Mouse (Mus musculus): Measurements from ENCODE around the gene Pdzd8. TPM values are rescaled to one million over a fixed set of nuclear protein-coding genes. Genes with fewer than 3 reads are reported as not detected.

Gene Pdzd8
- polyA plus RNA-seq, 1 experiment from 2014 or later, result 9.7 TPM

DNA sequence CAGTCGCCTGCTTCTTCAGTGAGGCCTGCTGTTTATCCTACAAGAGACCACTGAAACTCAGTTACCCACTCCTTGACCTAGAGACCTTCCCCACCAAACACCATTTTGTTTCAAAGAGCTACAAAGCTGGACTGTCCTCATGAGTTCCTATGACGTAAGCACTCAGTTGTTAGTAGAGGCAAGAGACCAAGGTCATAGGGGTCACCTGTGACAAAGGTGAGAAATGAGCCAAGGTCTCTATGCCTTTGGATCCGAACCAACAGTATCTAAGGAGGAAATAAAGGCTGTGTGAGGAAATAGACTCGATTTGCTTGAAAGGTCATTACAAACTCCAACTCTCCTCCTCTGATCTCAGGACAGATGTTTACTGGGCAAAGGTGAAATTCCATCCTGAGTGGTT, 25.4 kb upstream of the Pdzd8 start:
- Histone ChIP-seq H3K4me1 (no peaks in the 10 kb centered on the region), H3K9me3 (no peaks in the 10 kb centered on the region), H3K4me2 (no peak overlapping the region), H3K9ac (no peak overlapping the region), H3K27me3 (no peaks in the 10 kb centered on the region), H3K4me3 (no peak overlapping the region), H3K36me3 (no peaks in the 10 kb centered on the region), H3K27ac (no peak overlapping the region)
- ATAC-seq (ENCODE audit: borderline replicate concordance, extremely low read depth, low FRiP score, low TSS enrichment), result no peak
- WGBS, result 60% methylated on average over 4 of the region's 4 CpGs

DNA sequence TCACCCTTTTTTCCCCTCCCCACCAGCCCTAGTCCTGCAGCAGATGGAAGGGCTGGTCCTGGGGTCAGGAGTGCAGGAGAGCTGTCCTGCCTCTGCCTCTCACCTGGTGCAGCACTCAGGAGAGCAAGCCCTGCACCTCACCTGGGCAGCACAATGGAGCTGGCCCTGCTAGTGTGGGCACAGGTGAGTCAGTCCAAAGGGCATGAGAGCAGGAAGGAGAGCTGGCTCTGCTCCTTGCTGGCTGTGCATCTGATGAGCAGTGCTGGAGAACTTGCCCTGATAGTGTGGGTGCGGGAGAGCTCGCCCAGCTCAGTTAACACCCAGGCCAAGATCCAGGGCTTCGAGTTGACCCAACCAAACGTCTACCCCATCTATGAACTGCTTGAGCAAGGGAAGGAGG, 22.3 kb upstream of the Pdzd8 start:
- WGBS, result 80% methylated on average over 4 of the region's 4 CpGs
- Histone ChIP-seq H3K4me2 (no peak overlapping the region), H3K4me3 (no peak overlapping the region), H3K36me3 (no peaks in the 10 kb centered on the region), H3K9me3 (no peaks in the 10 kb centered on the region), H3K4me1 (no peaks in the 10 kb centered on the region), H3K27ac (no peak overlapping the region), H3K9ac (no peak overlapping the region), H3K27me3 (no peaks in the 10 kb centered on the region)
- ATAC-seq (ENCODE audit: borderline replicate concordance, extremely low read depth, low FRiP score, low TSS enrichment), result no peak

DNA sequence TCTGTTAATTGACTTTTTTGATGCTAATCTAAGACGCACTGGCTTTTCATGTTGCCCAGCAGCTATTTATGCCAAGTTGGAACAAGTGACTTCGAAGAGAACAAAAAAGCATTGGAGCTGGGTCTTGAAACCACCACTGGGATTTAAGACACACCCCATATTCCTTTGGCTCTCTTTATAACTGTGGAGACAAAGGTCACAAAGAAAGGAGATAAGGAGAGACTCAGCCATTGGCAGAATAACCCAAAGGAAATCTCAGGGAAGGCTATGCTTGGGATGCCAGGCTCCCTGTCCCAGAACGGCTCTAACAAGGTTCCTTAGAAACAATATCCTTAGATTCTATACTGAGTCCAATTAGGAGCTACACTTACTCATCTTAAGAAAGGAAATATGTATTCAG, 21.1 kb upstream of the Pdzd8 start:
- no peaks in the 10 kb centered on the region for H3K27me3 ChIP-seq
- WGBS, result 68% methylated on average over 3 of the region's 3 CpGs
- H3K4me2 ChIP-seq, result no peak overlapping the region
- no peak for ATAC-seq (ENCODE audit: borderline replicate concordance, extremely low read depth, low FRiP score, low TSS enrichment)
- no peaks in the 10 kb centered on the region for H3K9me3 ChIP-seq
- H3K4me1 ChIP-seq, result no peaks in the 10 kb centered on the region
- no peaks in the 10 kb centered on the region for H3K36me3 ChIP-seq
- no peak overlapping the region for H3K9ac ChIP-seq
- H3K4me3 ChIP-seq, result no peak overlapping the region
- H3K27ac ChIP-seq, result no peak overlapping the region

DNA sequence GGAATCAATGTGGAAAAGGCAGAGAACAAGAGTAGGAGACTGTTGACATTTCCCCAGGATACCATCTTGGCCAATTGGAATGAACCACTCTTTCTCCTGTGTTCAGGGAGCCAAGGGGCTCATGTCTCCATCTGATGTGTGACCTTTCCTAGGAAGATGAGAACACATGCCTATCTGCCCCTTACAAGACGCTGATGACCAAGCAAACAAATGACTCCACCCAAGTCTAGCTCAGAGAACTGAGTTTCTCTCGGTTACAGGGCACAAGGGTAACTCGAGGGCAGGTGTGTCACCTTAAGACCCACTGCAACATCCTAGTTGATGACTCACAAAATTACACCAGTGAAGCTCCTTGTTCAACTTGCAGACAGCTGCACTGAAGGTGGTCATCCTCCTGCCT, 18.1 kb upstream of the Pdzd8 start:
- ATAC-seq (ENCODE audit: borderline replicate concordance, extremely low read depth, low FRiP score, low TSS enrichment), result no peak
- H3K4me2 ChIP-seq, result no peak overlapping the region
- no peak overlapping the region for H3K27ac ChIP-seq
- H3K36me3 ChIP-seq, result no peaks in the 10 kb centered on the region
- no peak overlapping the region for H3K4me3 ChIP-seq
- H3K27me3 ChIP-seq, result no peaks in the 10 kb centered on the region
- H3K9ac ChIP-seq, result no peak overlapping the region
- 72% methylated on average over 3 of the region's 3 CpGs for WGBS
- no peaks in the 10 kb centered on the region for H3K4me1 ChIP-seq
- H3K9me3 ChIP-seq, result no peaks in the 10 kb centered on the region

DNA sequence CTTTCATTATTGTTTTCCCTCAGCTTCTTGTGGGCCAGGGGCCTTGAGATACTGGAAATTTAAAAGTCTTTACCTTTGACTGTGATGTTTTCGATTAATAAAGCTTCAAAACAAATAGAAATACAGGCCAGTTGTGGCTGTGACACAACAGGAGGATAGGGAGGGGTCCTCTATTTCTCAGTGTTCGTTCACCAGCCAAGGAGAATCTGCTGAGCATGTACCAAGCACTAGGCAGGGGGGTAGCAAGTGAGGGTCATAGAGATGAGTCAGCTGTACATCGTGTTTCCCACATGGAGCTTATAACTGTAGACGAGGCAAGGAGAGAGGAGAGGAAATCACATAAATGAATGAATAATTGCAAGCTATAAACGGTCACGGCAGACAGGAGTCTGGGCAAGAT, 17.1 kb upstream of the Pdzd8 start:
- H3K27me3 ChIP-seq, result no peaks in the 10 kb centered on the region
- no peak overlapping the region for H3K27ac ChIP-seq
- H3K36me3 ChIP-seq, result no peaks in the 10 kb centered on the region
- no peak for ATAC-seq (ENCODE audit: borderline replicate concordance, extremely low read depth, low FRiP score, low TSS enrichment)
- H3K9ac ChIP-seq, result no peak overlapping the region
- no peak overlapping the region for H3K4me2 ChIP-seq
- no peaks in the 10 kb centered on the region for H3K4me1 ChIP-seq
- H3K4me3 ChIP-seq, result no peak overlapping the region
- 56% methylated on average over 6 of the region's 6 CpGs for WGBS
- H3K9me3 ChIP-seq, result no peaks in the 10 kb centered on the region

DNA sequence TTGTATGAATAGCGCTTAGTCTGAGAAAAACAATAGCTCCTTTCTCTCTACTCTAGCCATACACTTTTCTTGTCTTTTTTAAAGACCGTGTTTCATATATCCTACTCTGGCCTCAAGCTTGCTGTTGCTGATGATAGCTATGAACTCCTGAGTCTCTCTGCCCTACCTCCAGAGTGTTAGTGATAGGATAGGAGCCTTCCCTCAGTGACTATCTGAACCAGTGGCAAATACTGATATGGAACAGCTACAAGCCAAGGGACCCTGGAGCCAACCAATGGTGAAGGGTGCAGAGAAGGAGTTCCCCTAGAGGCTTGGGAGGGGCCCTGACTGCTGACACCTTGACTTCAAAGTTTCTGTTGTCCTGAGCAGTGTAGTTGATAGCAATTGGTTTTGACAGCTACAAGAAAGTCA, 14.9 kb upstream of the Pdzd8 start:
- H3K27me3 ChIP-seq, result no peaks in the 10 kb centered on the region; the same call in 1 of the 2 replicates
- ATAC-seq (ENCODE audit: borderline replicate concordance, extremely low read depth, low FRiP score, low TSS enrichment), result no peak
- WGBS, result 73% methylated on average over 2 of the region's 2 CpGs

DNA sequence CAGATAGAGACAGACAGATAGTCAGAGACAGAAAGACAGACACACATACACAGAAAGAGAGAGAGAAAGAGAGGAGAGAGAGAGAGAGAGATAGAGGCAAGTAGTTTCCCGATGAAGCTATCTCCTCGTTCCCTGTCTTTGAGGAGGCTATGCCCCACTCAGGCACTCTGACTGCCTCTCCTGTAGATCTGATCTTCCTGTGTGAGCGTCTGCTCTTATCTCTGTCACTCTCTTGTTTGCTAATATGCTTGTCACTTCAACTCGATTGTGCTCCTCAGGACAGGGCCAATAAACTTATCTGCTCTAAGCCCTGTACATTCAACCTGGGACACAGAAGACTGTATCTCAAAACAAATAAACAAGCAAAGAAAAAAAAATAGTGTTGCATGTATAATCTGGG, 13.6 kb upstream of the Pdzd8 start:
- 15% methylated on average over 4 of the region's 4 CpGs for WGBS
- H3K9me3 ChIP-seq, result no peaks in the 10 kb centered on the region
- no peaks in the 10 kb centered on the region; the same call in 1 of the 2 replicates for H3K27me3 ChIP-seq
- no peaks in the 10 kb centered on the region for H3K36me3 ChIP-seq
- H3K9ac ChIP-seq, result no peak overlapping the region
- H3K4me1 ChIP-seq, result no peaks in the 10 kb centered on the region
- no peak overlapping the region for H3K4me2 ChIP-seq
- no peak for ATAC-seq (ENCODE audit: borderline replicate concordance, extremely low read depth, low FRiP score, low TSS enrichment)
- no peak overlapping the region for H3K27ac ChIP-seq
- no peak overlapping the region for H3K4me3 ChIP-seq

More for the DNA sequence above, 14.9 kb upstream of the Pdzd8 start:
- Histone ChIP-seq H3K36me3 (no peaks in the 10 kb centered on the region), H3K4me2 (no peak overlapping the region), H3K9ac (no peak overlapping the region), H3K27ac (no peak overlapping the region), H3K4me3 (no peak overlapping the region), H3K4me1 (no peaks in the 10 kb centered on the region), H3K9me3 (no peaks in the 10 kb centered on the region)

DNA sequence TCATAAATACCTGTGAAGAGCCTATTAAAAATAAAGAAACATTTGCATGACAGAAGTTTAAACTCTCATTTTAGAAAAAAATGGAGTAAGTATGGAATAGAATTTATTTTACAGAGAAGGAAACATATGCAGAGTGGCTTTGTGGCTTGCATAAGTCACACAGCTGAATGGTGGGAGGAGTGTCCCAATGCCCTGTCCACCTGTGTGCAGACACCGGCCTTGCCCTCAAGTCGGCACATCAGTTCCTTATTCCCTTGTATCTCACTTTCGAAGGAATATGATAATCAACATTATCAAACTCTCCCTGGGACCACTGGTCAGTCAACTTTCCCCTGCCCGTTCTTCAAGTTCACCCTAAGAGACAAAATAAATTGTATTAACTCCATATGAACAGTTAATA, 12.3 kb upstream of the Pdzd8 start:
- Histone ChIP-seq H3K27ac (no peak overlapping the region), H3K36me3 (no peaks in the 10 kb centered on the region), H3K9me3 (no peaks in the 10 kb centered on the region), H3K4me2 (no peak overlapping the region), H3K27me3 (no peaks in the 10 kb centered on the region; the same call in 1 of the 2 replicates), H3K9ac (no peak overlapping the region), H3K4me1 (no peaks in the 10 kb centered on the region), H3K4me3 (no peak overlapping the region)
- no peak for ATAC-seq (ENCODE audit: borderline replicate concordance, extremely low read depth, low FRiP score, low TSS enrichment)
- WGBS, result 73% methylated on average over 4 of the region's 4 CpGs

DNA sequence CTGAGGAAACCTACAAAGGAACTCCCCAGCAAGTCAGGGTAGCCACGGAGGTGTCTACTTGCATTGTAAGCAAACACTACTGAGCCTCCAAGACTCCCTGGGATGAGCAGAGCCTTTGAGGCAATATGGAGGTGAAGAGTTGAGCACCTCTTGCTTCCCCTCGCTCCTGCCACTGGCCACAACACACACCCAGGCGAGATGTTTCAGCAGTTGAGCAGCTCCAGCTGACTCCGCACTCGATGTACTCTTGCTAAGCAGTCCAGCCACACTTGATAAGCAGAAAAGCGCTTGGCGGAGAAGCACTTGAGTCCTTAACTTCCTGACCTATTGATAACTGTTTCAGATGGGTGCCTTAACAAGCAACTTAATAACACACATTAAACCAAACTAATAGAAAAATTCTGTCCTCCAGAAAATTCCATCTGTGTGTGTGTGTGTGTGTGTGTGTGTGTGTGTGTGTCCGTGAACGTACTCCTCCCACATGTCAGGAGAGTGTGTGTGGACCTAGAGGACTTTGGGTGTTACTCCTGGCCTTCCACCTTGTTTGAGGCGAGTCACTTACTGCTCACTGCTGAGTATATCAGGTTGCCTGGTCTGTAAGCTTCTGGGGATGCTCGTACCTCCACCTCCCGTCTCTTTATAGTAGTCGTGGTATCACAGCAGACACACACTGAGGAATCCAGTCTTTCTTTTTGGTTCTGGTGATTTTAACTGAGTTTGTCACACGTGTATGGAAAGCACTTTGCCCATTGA, 11.4 kb upstream of the Pdzd8 start:
- no peak for ATAC-seq (ENCODE audit: borderline replicate concordance, extremely low read depth, low FRiP score, low TSS enrichment)
- H3K9ac ChIP-seq, result no peak overlapping the region
- H3K4me2 ChIP-seq, result no peak overlapping the region
- H3K27me3 ChIP-seq, result no peaks in the 10 kb centered on the region; the same call in 1 of the 2 replicates
- H3K9me3 ChIP-seq, result no peaks in the 10 kb centered on the region
- no peak overlapping the region for H3K27ac ChIP-seq
- H3K36me3 ChIP-seq, result no peaks in the 10 kb centered on the region
- H3K4me3 ChIP-seq, result no peak overlapping the region
- no peaks in the 10 kb centered on the region for H3K4me1 ChIP-seq
- 47% methylated on average over 14 of the region's 14 CpGs for WGBS

DNA sequence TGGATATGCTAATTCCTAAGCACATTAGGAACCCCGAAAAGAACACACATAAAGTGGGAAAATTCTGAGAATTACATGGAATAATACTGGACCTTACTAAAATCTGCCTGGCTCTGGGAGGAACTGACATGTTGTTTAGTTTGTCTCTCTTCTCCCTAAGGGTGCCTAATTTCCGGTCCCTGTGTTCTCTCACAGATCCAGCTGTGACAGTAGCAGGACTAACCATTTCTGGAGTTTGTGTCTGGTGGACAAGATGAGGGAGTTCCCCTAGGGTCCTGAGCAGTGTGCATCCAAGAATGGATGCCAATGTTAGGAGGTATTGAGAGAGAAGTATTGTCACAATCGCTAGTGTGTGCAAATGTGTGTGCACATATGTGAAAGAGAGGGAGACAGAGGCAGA, 10.8 kb upstream of the Pdzd8 start:
- Histone ChIP-seq H3K9ac (no peak overlapping the region), H3K4me2 (no peak overlapping the region), H3K9me3 (no peaks in the 10 kb centered on the region), H3K4me3 (no peak overlapping the region), H3K36me3 (no peaks in the 10 kb centered on the region), H3K27me3 (no peaks in the 10 kb centered on the region; the same call in 1 of the 2 replicates), H3K4me1 (no peaks in the 10 kb centered on the region), H3K27ac (no peak overlapping the region)
- no peak for ATAC-seq (ENCODE audit: borderline replicate concordance, extremely low read depth, low FRiP score, low TSS enrichment)
- 82% methylated on average over 3 of the region's 3 CpGs for WGBS

DNA sequence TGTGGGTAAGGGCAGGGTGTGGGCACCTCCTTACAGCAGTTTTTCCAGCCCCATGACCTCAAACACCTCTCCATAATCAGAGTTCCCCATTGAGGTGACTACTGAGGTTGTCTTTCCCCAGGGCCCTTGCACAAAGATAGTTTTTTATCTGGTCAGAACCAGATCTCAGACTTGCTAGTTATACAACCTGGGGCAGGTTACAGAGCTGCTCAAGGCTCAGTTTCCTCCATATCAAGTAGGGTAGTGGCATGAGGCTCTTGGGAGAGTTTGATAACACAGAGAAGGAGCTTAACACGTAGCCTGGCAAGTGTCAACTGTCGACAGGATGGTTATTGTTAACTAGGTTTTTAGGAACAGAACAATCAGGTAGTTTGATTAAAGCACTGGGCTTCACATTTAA, 9.3 kb upstream of the Pdzd8 start:
- H3K4me1 ChIP-seq, result no peaks in the 10 kb centered on the region
- H3K4me3 ChIP-seq, result no peak overlapping the region
- no peak overlapping the region for H3K27ac ChIP-seq
- no peak overlapping the region for H3K9ac ChIP-seq
- no peak for ATAC-seq (ENCODE audit: borderline replicate concordance, extremely low read depth, low FRiP score, low TSS enrichment)
- H3K9me3 ChIP-seq, result no peaks in the 10 kb centered on the region
- WGBS, result 40% methylated on average over 2 of the region's 2 CpGs
- no peaks in the 10 kb centered on the region for H3K36me3 ChIP-seq
- H3K4me2 ChIP-seq, result no peak overlapping the region
- H3K27me3 ChIP-seq, result no peaks in the 10 kb centered on the region; the same call in 1 of the 2 replicates

DNA sequence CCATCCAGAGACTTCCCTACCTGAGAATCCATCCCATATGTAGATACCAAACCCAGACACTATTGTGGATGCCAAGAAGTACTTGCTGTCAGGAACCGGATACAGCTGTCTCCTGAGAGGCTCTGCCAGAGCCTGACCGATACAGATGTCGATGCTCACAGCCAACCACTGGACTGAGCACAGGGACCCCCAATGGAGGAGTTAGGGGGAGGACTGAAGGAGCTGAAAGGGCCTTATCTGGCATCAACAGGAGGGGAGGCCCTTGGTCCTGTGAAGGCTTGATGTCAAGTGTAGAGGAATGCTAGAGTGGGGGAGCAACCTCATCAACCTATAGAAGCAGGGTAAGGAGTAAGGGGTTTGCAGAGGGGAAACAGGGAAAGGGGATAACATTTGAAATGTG, 7.2 kb upstream of the Pdzd8 start:
- no peaks in the 10 kb centered on the region for H3K4me1 ChIP-seq
- ATAC-seq (ENCODE audit: borderline replicate concordance, extremely low read depth, low FRiP score, low TSS enrichment), result no peak
- H3K9ac ChIP-seq, result no peak overlapping the region
- no peak overlapping the region for H3K27ac ChIP-seq
- no peaks in the 10 kb centered on the region for H3K36me3 ChIP-seq
- WGBS, result 48% methylated on average over 3 of the region's 3 CpGs
- H3K4me3 ChIP-seq, result no peak overlapping the region
- H3K27me3 ChIP-seq, result no peaks in the 10 kb centered on the region; the same call in 1 of the 2 replicates
- H3K4me2 ChIP-seq, result no peak overlapping the region
- no peaks in the 10 kb centered on the region for H3K9me3 ChIP-seq
